Mouse (Mus musculus) testis, adult 2 months (tissue): ENCODE results near the gene Nupl1. TPM values are rescaled to one million over a fixed set of nuclear protein-coding genes. Genes with fewer than 3 reads are reported as not detected.

Source experiments
- H3K27ac ChIP-seq: fragments of 200-500 bp; 2 replicates; pipeline ENCODE4 v1.5.1; 2012; ENCODE audit warnings: low read depth, low read length; ENCODE audit not compliant: control insufficient read depth, insufficient read depth
- H3K27me3 ChIP-seq: fragments of 200-500 bp; 2 replicates; pipeline ENCODE4 v1.6.1; 2012; ENCODE audit warnings: mild to moderate bottlenecking, low read length, moderate library complexity; ENCODE audit not compliant: control insufficient read depth, insufficient read depth
- H3K36me3 ChIP-seq: fragments of 200-500 bp; 2 replicates; pipeline ENCODE4 v1.6.1; 2012; ENCODE audit warnings: mild to moderate bottlenecking, low read length; ENCODE audit not compliant: control insufficient read depth, insufficient read depth
- H3K4me1 ChIP-seq: fragments of 200-500 bp; 2 replicates; pipeline ENCODE4 v1.6.1; 2012; ENCODE audit warnings: low read length; ENCODE audit not compliant: control insufficient read depth, insufficient read depth
- H3K4me3 ChIP-seq: fragments of 200-500 bp; 2 replicates; pipeline ENCODE4 v1.5.1; 2012; ENCODE audit warnings: low read depth, mild to moderate bottlenecking, low read length, moderate library complexity, mixed read lengths; ENCODE audit not compliant: control insufficient read depth
- CTCF ChIP-seq: fragments of 200-500 bp; IDR thresholded peaks from 2 replicates; pipeline ENCODE4 v1.5.1; 2012; ENCODE audit warnings: low read depth, mild to moderate bottlenecking, inconsistent platforms, low read length, moderate library complexity; ENCODE audit not compliant: control insufficient read depth, insufficient read depth, insufficient replicate concordance
- POLR2A ChIP-seq: fragments of 200-500 bp; IDR thresholded peaks from 2 replicates; pipeline ENCODE4 v1.6.1; 2012; ENCODE audit warnings: low read depth, mild to moderate bottlenecking, inconsistent platforms, low read length, moderate library complexity; ENCODE audit not compliant: control insufficient read depth
- polyA plus RNA-seq: library from polyadenylated mRNA; depleted of rRNA; stranded (reverse); fragments of >200 nt; gene quantifications from 2 replicates; pipeline ENCODE4 v1.2.3, GENCODE M21; 2012

Nupl1 gene
- polyA plus RNA-seq, 1 experiment: 1.1 TPM

- Histone ChIP-seq H3K27me3 (no peaks in the 10 kb centered on the region), H3K36me3 (no peaks in the 10 kb centered on the region), H3K4me3 (no peak overlapping the region), H3K4me1 (peaks cover 5% of the 10 kb centered on the region), H3K27ac (no peak overlapping the region)
- TF ChIP-seq POLR2A: no peak
- no peak for TF ChIP-seq CTCF
Observed at GRCm38 (mm10) chr14:60256356-60256755, 5.1 kb upstream of the Nupl1 start.

- Histone ChIP-seq H3K4me1 (peaks cover 5% of the 10 kb centered on the region), H3K36me3 (no peaks in the 10 kb centered on the region), H3K27ac (no peak overlapping the region), H3K27me3 (no peaks in the 10 kb centered on the region), H3K4me3 (no peak overlapping the region)
- TF ChIP-seq CTCF (no peak), POLR2A (no peak)
Observed at GRCm38 (mm10) chr14:60254774-60255173, 3.5 kb upstream of the Nupl1 start.

GRCm38 (mm10) chr14:60253466-60253865 is 2.2 kb upstream of the Nupl1 start:
- TF ChIP-seq CTCF: no peak
- TF ChIP-seq POLR2A: no peak
- Histone ChIP-seq H3K27me3 (no peaks in the 10 kb centered on the region), H3K27ac (no peak overlapping the region), H3K4me1 (peaks cover 5% of the 10 kb centered on the region), H3K36me3 (no peaks in the 10 kb centered on the region), H3K4me3 (no peak overlapping the region)

GRCm38 (mm10) chr14:60252004-60253000 is 1.1 kb upstream of the Nupl1 start:
- Histone ChIP-seq H3K36me3 (no peaks in the 10 kb centered on the region), H3K27ac (peak overlapping the region; percentile 89), H3K4me3 (peak overlapping the region; percentile 97), H3K27me3 (no peaks in the 10 kb centered on the region), H3K4me1 (peaks cover 5% of the 10 kb centered on the region)
- no peak for TF ChIP-seq POLR2A
- TF ChIP-seq CTCF: no peak

- Histone ChIP-seq H3K4me1 (peaks cover 5% of the 10 kb centered on the region), H3K36me3 (no peaks in the 10 kb centered on the region), H3K4me3 (peak overlapping the region; percentile 97), H3K27me3 (no peaks in the 10 kb centered on the region), H3K27ac (peak overlapping the region; percentile 91)
- no peak for TF ChIP-seq CTCF
- no peak for TF ChIP-seq POLR2A
Observed at GRCm38 (mm10) chr14:60250879-60251278, 352 bp downstream of the Nupl1 start.

- Histone ChIP-seq H3K27ac (no peak overlapping the region), H3K36me3 (no peaks in the 10 kb centered on the region), H3K4me3 (peak overlapping the region; percentile 97; the same call in 1 of the 2 replicates), H3K4me1 (peaks cover 5% of the 10 kb centered on the region), H3K27me3 (no peaks in the 10 kb centered on the region)
- TF ChIP-seq POLR2A: no peak
- no peak for TF ChIP-seq CTCF
Observed at GRCm38 (mm10) chr14:60250366-60250765, 865 bp downstream of the Nupl1 start.

- no peaks in the 10 kb centered on the region for H3K27me3 ChIP-seq
- TF ChIP-seq POLR2A (no peak), CTCF (no peak)
- no peak overlapping the region for H3K27ac ChIP-seq
- no peak overlapping the region for H3K4me3 ChIP-seq
- H3K36me3 ChIP-seq: peaks cover 1% of the 10 kb centered on the region
- no peaks in the 10 kb centered on the region for H3K4me1 ChIP-seq
Observed at GRCm38 (mm10) chr14:60238551-60238950, 12.7 kb downstream of the Nupl1 start.
